Mouse (Mus musculus): ENCODE measurements around the gene Dcbld1. TPM values are rescaled to one million over a fixed set of nuclear protein-coding genes. Genes with fewer than 3 reads are reported as not detected.

The Dcbld1 gene
- polyA plus RNA-seq, 1 experiment: 1.2 TPM

- WGBS: 53% methylated on average over 7 of the region's 7 CpGs
- Histone ChIP-seq H3K4me1 (replicated peaks; ENCODE audit: control insufficient read depth, insufficient read depth, low read length) (no peaks in the 10 kb centered on the region), H3K27ac (ENCODE audit: control insufficient read depth, insufficient read depth, low read length) (no peak overlapping the region), H3K27me3 (ENCODE audit: control insufficient read depth, insufficient read depth, low read length) (no peaks in the 10 kb centered on the region), H3K36me3 (ENCODE audit: control insufficient read depth, insufficient read depth, low read length) (no peaks in the 10 kb centered on the region), H3K4me3 (ENCODE audit: control insufficient read depth, insufficient read depth, low read length) (no peak overlapping the region)
- no peak for DNase-seq
- TF ChIP-seq POLR2A (IDR thresholded peaks at IDR 0.05; ENCODE audit: control insufficient read depth, extremely low read depth, insufficient read depth, low read length, poor library complexity) (no peak), CTCF (IDR thresholded peaks at IDR 0.05; ENCODE audit: borderline replicate concordance, control insufficient read depth, extremely low read depth, insufficient read depth, low read length, poor library complexity) (no peak)
Measured at GRCm38 (mm10) chr10:52217564-52217934, 15.9 kb upstream of the Dcbld1 start.

DNA sequence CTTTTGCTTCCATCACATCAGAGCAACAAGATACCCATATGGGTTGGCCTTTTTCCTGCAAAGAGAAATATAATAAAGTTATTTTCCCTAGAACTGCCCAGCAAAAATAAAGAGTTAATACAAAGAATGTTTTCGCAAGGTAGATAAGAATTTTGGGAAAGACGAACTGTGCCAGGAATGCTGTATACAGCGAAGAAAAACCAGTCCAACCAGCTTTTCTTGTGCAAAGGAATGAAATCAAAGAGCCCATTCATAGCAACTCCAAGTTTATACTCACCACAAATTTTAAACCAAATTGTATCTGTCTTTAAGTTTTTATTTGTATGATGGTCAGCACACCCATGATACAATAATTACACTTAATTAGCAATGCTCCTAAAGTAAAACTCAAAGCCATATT lies 13.8 kb upstream of the Dcbld1 start:
- no peaks in the 10 kb centered on the region for H3K4me1 ChIP-seq (replicated peaks; ENCODE audit: control insufficient read depth, insufficient read depth, low read length)
- DNase-seq: no peak
- no peak overlapping the region for H3K4me3 ChIP-seq (ENCODE audit: control insufficient read depth, insufficient read depth, low read length)
- no peaks in the 10 kb centered on the region for H3K36me3 ChIP-seq (ENCODE audit: control insufficient read depth, insufficient read depth, low read length)
- H3K27ac ChIP-seq (ENCODE audit: control insufficient read depth, insufficient read depth, low read length): no peak overlapping the region
- no peaks in the 10 kb centered on the region for H3K27me3 ChIP-seq (ENCODE audit: control insufficient read depth, insufficient read depth, low read length)
- TF ChIP-seq POLR2A (IDR thresholded peaks at IDR 0.05; ENCODE audit: control insufficient read depth, extremely low read depth, insufficient read depth, low read length, poor library complexity) (no peak), CTCF (IDR thresholded peaks at IDR 0.05; ENCODE audit: borderline replicate concordance, control insufficient read depth, extremely low read depth, insufficient read depth, low read length, poor library complexity) (no peak)
- 89% methylated on average over 3 of the region's 3 CpGs for WGBS

DNA sequence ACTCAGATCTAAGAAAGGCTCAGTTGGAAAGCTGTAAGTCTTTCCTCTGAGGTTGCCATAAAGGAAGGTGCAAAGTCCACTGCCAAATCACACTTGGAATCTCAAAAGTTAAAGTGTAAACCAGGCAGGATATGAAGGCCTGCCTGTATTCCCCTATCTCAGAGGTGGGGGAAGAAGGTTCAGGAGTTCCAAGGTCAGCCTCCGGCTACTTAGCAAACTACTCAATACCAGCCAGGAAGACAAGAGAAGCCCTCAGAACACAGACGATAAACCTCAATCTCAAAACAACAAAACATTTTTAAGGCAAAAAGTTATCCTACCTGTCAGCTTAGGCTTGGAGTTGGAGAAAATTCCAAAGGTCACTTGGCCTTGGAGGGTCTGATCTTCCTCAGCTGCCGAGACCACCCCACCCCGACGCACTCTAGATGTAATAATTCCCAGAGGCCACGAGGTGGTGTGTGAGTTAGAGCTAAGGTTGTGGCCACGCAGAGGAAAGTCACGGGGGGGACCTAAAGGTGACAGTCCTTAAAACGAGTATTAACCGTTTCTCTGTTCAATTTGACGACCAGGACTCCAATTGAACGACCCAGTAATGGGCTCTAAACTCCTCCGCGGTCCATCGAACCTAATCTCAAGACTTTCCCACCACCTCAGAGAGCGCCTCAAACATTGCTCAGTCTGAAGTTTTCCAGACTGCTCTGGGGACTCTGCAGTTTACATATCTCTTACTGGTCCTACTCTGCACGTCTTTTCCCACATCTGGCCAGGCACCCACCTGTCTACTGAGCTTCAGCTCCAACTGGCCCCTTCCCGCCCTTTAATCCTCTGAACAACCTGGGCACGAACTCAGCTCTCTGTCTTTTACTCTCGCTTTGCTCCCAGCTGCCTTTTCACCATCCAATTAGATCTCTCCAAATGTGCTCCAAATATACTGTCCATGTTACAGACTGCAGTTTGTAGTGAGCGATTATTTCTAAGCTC lies 933 bp upstream of the Dcbld1 start:
- H3K27me3 ChIP-seq (ENCODE audit: control insufficient read depth, insufficient read depth, low read length): peaks cover 11% of the 10 kb centered on the region; the same call in 1 of the 2 replicates
- no peaks in the 10 kb centered on the region for H3K36me3 ChIP-seq (ENCODE audit: control insufficient read depth, insufficient read depth, low read length)
- DNase-seq: peak; percentile 21
- WGBS: 13% methylated on average over 21 of the region's 21 CpGs
- H3K27ac ChIP-seq (ENCODE audit: control insufficient read depth, insufficient read depth, low read length): no peak overlapping the region
- no peak for TF ChIP-seq POLR2A (IDR thresholded peaks at IDR 0.05; ENCODE audit: control insufficient read depth, extremely low read depth, insufficient read depth, low read length, poor library complexity)
- no peak for TF ChIP-seq CTCF (IDR thresholded peaks at IDR 0.05; ENCODE audit: borderline replicate concordance, control insufficient read depth, extremely low read depth, insufficient read depth, low read length, poor library complexity)
- peaks cover 9% of the 10 kb centered on the region for H3K4me1 ChIP-seq (replicated peaks; ENCODE audit: control insufficient read depth, insufficient read depth, low read length)
- no peak overlapping the region for H3K4me3 ChIP-seq (ENCODE audit: control insufficient read depth, insufficient read depth, low read length)

- TF ChIP-seq CTCF (IDR thresholded peaks at IDR 0.05; ENCODE audit: borderline replicate concordance, control insufficient read depth, extremely low read depth, insufficient read depth, low read length, poor library complexity) (no peak), POLR2A (IDR thresholded peaks at IDR 0.05; ENCODE audit: control insufficient read depth, extremely low read depth, insufficient read depth, low read length, poor library complexity) (no peak)
- Histone ChIP-seq H3K27me3 (ENCODE audit: control insufficient read depth, insufficient read depth, low read length) (peaks cover 11% of the 10 kb centered on the region; the same call in 1 of the 2 replicates), H3K27ac (ENCODE audit: control insufficient read depth, insufficient read depth, low read length) (no peak overlapping the region), H3K4me1 (replicated peaks; ENCODE audit: control insufficient read depth, insufficient read depth, low read length) (peaks cover 9% of the 10 kb centered on the region), H3K36me3 (ENCODE audit: control insufficient read depth, insufficient read depth, low read length) (no peaks in the 10 kb centered on the region), H3K4me3 (ENCODE audit: control insufficient read depth, insufficient read depth, low read length) (peak overlapping the region; percentile 48)
- DNase-seq: peak; percentile 23
- 1% methylated on average over 40 of the region's 40 CpGs for WGBS
Measured at GRCm38 (mm10) chr10:52233969-52234653, 692 bp downstream of the Dcbld1 start.

DNA sequence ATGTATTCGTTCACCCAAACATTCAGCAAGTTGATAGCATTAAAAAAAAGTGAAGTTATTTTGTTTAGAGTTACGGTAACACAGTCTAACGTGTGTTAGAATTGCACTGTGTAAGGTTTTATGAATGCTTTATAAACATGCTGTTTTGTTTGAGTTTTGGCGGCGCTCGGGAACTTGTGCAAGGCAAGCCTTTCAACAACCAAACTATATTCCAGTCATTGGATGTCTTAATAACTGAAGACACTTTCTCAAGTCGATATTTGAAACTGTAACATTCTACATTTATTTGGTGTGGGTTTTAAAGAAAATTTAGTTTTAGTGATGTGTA lies 1.2 kb downstream of the Dcbld1 start:
- WGBS: 28% methylated on average over 7 of the region's 7 CpGs
- Histone ChIP-seq H3K27ac (ENCODE audit: control insufficient read depth, insufficient read depth, low read length) (no peak overlapping the region), H3K27me3 (ENCODE audit: control insufficient read depth, insufficient read depth, low read length) (peaks cover 11% of the 10 kb centered on the region; the same call in 1 of the 2 replicates), H3K36me3 (ENCODE audit: control insufficient read depth, insufficient read depth, low read length) (no peaks in the 10 kb centered on the region), H3K4me1 (replicated peaks; ENCODE audit: control insufficient read depth, insufficient read depth, low read length) (peaks cover 9% of the 10 kb centered on the region), H3K4me3 (ENCODE audit: control insufficient read depth, insufficient read depth, low read length) (no peak overlapping the region)
- DNase-seq: no peak
- TF ChIP-seq POLR2A (IDR thresholded peaks at IDR 0.05; ENCODE audit: control insufficient read depth, extremely low read depth, insufficient read depth, low read length, poor library complexity) (no peak), CTCF (IDR thresholded peaks at IDR 0.05; ENCODE audit: borderline replicate concordance, control insufficient read depth, extremely low read depth, insufficient read depth, low read length, poor library complexity) (no peak)

- TF ChIP-seq CTCF (IDR thresholded peaks at IDR 0.05; ENCODE audit: borderline replicate concordance, control insufficient read depth, extremely low read depth, insufficient read depth, low read length, poor library complexity) (no peak), POLR2A (IDR thresholded peaks at IDR 0.05; ENCODE audit: control insufficient read depth, extremely low read depth, insufficient read depth, low read length, poor library complexity) (no peak)
- DNase-seq: no peak
- WGBS: 86% methylated on average over 5 of the region's 5 CpGs
- no peak overlapping the region for H3K4me3 ChIP-seq (ENCODE audit: control insufficient read depth, insufficient read depth, low read length)
- no peak overlapping the region for H3K27ac ChIP-seq (ENCODE audit: control insufficient read depth, insufficient read depth, low read length)
- peaks cover 9% of the 10 kb centered on the region for H3K4me1 ChIP-seq (replicated peaks; ENCODE audit: control insufficient read depth, insufficient read depth, low read length)
- peaks cover 11% of the 10 kb centered on the region; the same call in 1 of the 2 replicates for H3K27me3 ChIP-seq (ENCODE audit: control insufficient read depth, insufficient read depth, low read length)
- no peaks in the 10 kb centered on the region for H3K36me3 ChIP-seq (ENCODE audit: control insufficient read depth, insufficient read depth, low read length)
Measured at GRCm38 (mm10) chr10:52235461-52235860, 2.0 kb downstream of the Dcbld1 start.
